Mouse (Mus musculus) embryonic facial prominence, embryonic 14.5 days (tissue): ENCODE data around the gene Tead1. TPM values are rescaled to one million over a fixed set of nuclear protein-coding genes. Genes with fewer than 3 reads are reported as not detected.

Experiments
- ATAC-seq: fragments of 200-750 bp; cut with Nextera tagmentation; 2 replicates; pipeline ENCODE4 v1.8.0; 2017; ENCODE audit warnings: low read depth, moderate number of reproducible peaks, moderate TSS enrichment
- DNase-seq: peaks from one replicate; pipeline ENCODE4 v3.0.0-alpha.2; 2015; ENCODE audit warnings: low spot score
- H3K27ac ChIP-seq: fragments of 300-500 bp; sonication (generic); replicated peaks from 2 replicates; pipeline ENCODE4 v1.5.1; 2014; ENCODE audit warnings: low read depth, mild to moderate bottlenecking, low read length, moderate library complexity
- H3K27me3 ChIP-seq: fragments of 300-500 bp; sonication (generic); replicated peaks from 2 replicates; pipeline ENCODE4 v1.6.1; 2014; ENCODE audit warnings: low read length; ENCODE audit not compliant: control insufficient read depth, insufficient read depth
- H3K36me3 ChIP-seq: fragments of 300-500 bp; sonication (generic); 2 replicates; pipeline ENCODE4 v1.6.1; 2014; ENCODE audit warnings: low read length, mixed read lengths; ENCODE audit not compliant: control insufficient read depth, insufficient read depth
- H3K4me1 ChIP-seq: fragments of 300-500 bp; sonication (generic); 2 replicates; pipeline ENCODE4 v1.6.1; 2014; ENCODE audit warnings: antibody characterized with exemption, low read length; ENCODE audit not compliant: control insufficient read depth, insufficient read depth
- H3K4me2 ChIP-seq: fragments of 300-500 bp; sonication (generic); 2 replicates; pipeline ENCODE4 v1.6.1; 2014; ENCODE audit warnings: low read depth, mild to moderate bottlenecking, low read length, moderate library complexity, mixed read lengths
- H3K4me3 ChIP-seq: fragments of 300-500 bp; sonication (generic); 2 replicates; pipeline ENCODE4 v1.5.1; 2014; ENCODE audit warnings: low read depth, mild to moderate bottlenecking, low read length
- H3K9ac ChIP-seq: fragments of 300-500 bp; sonication (generic); 2 replicates; pipeline ENCODE4 v1.6.1; 2014; ENCODE audit warnings: low read depth, mild to moderate bottlenecking, low read length, moderate library complexity, mixed read lengths
- H3K9me3 ChIP-seq: fragments of 300-500 bp; sonication (generic); 2 replicates; pipeline ENCODE4 v1.6.1; 2016; ENCODE audit warnings: low read length; ENCODE audit not compliant: control insufficient read depth
- WGBS: fragments of 180-500 bp; shearing (Covaris S2); extraction: QIAGEN DNeasy Blood & Tissue Kit; methylation state at CpG from one replicate; pipeline ENCODE4 v1.1.7; 2014; 5-methylcytosine and 5-hydroxymethylcytosine counted together
- polyA plus RNA-seq: library from polyadenylated mRNA; unstranded; fragments of >200 nt; fragmentation: Nextera tagmentation; extraction: Ambion mirVana; gene quantifications from 2 replicates; pipeline ENCODE4 v1.2.1, GENCODE M21; 2014

Tead1 gene
- polyA plus RNA-seq, result 18.0 and 18.2 TPM in 2 replicates

DNA sequence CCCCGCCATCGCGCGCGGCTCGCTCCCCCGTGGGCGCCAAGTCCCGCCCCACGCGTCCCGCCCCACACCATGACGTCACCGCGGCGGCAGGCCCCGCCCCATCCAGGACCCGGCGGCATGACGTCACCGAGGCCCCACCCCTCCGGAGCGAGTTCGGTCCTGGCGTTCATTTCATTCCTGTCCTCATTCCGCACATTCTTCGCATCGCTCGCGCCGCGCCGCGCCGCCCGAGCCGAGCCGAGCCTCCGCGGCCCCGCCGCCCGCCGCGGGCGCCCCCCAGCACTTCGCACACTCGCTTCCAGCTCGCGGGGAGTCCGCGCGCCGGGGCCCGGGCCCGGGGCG lies at the start of gene Tead1:
TSS of gene Tead1 (plus strand) at position 148 of the 342 bp plus-strand sequence.
- Histone ChIP-seq H3K36me3 (no peaks in the 10 kb centered on the region), H3K4me2 (peak within 1 kb of the TSS; percentile 86), H3K9ac (peak within 1 kb of the TSS; percentile 96), H3K4me1 (peaks cover 26% of the 10 kb centered on the region), H3K27me3 (no peaks in the 10 kb centered on the region), H3K9me3 (peaks cover 5% of the 10 kb centered on the region; the same call in 1 of the 2 replicates), H3K27ac (peak within 1 kb of the TSS; percentile 99), H3K4me3 (peak within 1 kb of the TSS; percentile 89)
- DNase-seq (peak; percentile 94), ATAC-seq (peak; percentile 89)
- WGBS, result under 1% methylated on average over 26 of the region's 57 CpGs

DNA sequence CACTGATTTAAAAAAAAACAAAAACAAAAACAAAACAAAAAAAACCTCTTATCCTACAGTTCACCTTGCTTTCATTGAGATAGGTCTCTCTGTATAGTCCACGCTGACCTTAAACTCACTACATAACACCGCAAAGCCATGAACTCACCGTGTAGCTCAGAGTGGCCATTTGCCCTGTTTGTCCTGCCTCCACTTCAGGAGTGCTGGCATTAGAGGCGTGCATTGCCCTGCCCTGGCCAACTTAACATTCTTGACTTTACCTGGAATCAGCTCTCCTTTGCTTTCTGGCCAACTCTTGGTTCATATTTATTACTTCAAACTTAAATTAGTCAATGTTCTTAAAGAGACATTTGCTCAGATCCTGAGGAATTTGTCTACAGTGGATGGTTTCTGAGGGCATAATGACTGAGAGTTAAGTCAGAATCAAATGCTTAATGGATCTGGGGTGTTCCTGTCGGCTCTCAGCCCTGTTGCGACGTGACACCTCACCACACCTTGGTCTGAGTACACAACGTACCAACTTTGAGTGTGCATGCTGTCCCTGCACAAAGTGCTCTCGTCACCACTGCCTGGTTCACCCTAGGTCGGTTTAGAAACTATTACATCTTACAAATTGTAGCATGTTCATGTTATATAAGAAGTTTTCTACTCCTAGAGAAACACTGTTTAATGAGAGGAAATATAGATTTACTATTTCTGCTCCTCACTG lies 44.5 kb upstream of the Tead1 start:
- no peak overlapping the region for H3K4me2 ChIP-seq
- no peaks in the 10 kb centered on the region for H3K9me3 ChIP-seq
- DNase-seq (no peak), ATAC-seq (no peak)
- no peaks in the 10 kb centered on the region for H3K4me1 ChIP-seq
- 83% methylated on average over 10 of the region's 10 CpGs for WGBS
- H3K36me3 ChIP-seq, result no peaks in the 10 kb centered on the region
- no peaks in the 10 kb centered on the region for H3K27me3 ChIP-seq
- H3K27ac ChIP-seq, result no peak overlapping the region
- H3K9ac ChIP-seq, result no peak overlapping the region
- H3K4me3 ChIP-seq, result no peak overlapping the region

DNA sequence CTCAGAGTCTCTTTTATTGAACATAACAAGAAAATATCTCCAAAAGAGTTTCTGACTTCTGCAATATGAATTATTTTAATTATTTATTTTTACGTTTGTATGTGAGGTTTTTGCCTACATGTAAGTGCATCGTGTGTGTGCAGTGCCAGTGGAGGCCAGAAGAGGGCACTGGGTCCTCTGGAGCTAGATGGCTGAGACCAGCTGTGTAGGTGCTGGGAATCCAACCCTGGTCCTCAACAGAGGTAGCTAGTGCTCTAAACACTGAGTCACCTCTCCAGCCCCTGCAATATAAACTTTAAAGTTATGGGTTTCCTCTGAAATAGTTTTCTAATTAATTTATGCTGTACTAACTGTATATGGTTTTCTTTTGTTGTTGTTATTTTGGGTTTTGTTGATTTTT lies 43.2 kb upstream of the Tead1 start:
- no peak for DNase-seq

DNA sequence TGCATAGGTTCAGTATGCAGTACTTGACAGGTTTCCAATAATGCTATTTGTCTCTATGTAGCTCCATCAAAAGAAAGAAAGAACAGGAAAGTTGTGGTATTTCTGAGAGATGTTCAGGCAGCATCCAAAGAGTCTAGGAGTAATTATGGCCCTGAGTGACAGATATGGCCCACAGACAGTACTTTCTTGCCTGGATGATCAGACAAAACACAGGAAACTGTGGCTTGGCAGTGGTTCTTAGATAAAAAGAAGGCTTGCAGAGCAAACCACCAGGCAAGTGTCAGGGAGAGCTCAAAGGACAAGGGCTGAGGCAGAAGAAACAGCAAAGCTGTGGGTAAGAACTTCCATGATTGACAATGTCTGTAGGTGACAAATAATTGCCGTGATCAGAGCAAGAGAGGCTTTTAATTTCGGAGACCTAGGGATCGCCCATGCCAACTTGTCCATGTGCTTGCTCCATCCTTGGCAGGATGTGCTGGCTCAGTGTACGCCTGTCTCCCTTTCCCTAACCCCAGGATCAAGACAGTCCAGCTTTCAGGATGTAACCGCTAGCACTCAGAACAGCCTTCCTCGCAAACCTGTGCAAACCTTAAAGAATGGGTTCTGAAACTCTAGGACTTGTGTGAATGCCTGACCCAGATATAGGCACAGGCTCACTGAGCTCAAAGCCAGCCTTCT lies 35.1 kb upstream of the Tead1 start:
- H3K27me3 ChIP-seq, result no peaks in the 10 kb centered on the region
- DNase-seq (peak; percentile 35), ATAC-seq (no peak)
- WGBS, result 77% methylated on average over 6 of the region's 6 CpGs
- H3K4me2 ChIP-seq, result no peak overlapping the region
- H3K9me3 ChIP-seq, result no peaks in the 10 kb centered on the region
- H3K4me3 ChIP-seq, result no peak overlapping the region
- H3K4me1 ChIP-seq, result 0 out of 2 replicates have a peak, but pooled peaks cover 6% of the 10 kb centered on the region
- no peak overlapping the region for H3K27ac ChIP-seq
- no peaks in the 10 kb centered on the region for H3K36me3 ChIP-seq
- H3K9ac ChIP-seq, result no peak overlapping the region

More for the DNA sequence above, 43.2 kb upstream of the Tead1 start:
- 90% methylated on average over 2 of the region's 2 CpGs for WGBS
- Histone ChIP-seq H3K9me3 (no peaks in the 10 kb centered on the region), H3K9ac (no peak overlapping the region), H3K4me3 (no peak overlapping the region), H3K36me3 (no peaks in the 10 kb centered on the region), H3K4me2 (no peak overlapping the region), H3K27ac (no peak overlapping the region), H3K4me1 (no peaks in the 10 kb centered on the region), H3K27me3 (no peaks in the 10 kb centered on the region)
- no peak for ATAC-seq

DNA sequence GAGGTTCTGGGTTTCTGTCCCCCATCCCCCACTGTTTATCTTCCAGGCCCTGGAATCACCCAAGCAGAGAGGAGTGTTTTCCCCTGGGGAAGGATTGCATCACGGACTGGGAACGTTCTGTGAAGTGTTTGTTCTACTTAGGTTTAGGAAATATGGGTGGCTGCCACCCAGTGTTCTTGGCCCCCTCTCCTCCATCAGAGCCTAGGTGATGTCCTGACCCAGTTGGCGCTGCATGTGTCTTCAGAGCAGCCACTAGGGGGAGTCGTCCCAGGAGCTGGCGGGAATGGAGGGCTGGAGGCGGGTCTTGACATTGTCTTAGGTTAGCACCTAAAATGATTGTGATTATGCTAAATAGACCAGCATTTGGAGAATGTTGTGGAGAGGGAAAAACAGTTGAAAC lies 34.4 kb upstream of the Tead1 start:
- Histone ChIP-seq H3K27ac (no peak overlapping the region), H3K4me3 (no peak overlapping the region), H3K9ac (no peak overlapping the region), H3K4me1 (0 out of 2 replicates have a peak, but pooled peaks cover 6% of the 10 kb centered on the region), H3K36me3 (no peaks in the 10 kb centered on the region), H3K9me3 (no peaks in the 10 kb centered on the region), H3K27me3 (no peaks in the 10 kb centered on the region), H3K4me2 (no peak overlapping the region)
- WGBS, result 79% methylated on average over 6 of the region's 6 CpGs
- ATAC-seq, result no peak
- DNase-seq, result no peak

DNA sequence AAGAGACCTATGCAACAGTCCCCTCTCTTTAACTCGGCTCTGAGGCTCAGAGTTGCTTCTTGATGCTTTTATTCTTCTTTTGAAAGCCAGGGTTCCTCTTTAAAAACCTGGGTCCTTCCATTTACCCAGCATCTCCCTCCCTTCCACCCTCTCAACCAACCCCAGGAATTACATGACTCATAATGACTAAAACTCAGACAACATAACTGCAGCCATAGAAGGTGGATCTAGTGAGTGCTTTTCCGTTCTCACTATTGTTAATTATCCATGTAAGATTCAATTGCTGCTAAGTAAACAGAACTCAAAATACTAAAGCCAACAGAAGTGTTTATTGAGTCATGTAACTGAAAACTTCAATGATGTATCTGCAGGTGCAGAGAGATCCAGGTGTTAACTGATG lies 33.4 kb upstream of the Tead1 start:
- no peaks in the 10 kb centered on the region for H3K36me3 ChIP-seq
- no peaks in the 10 kb centered on the region for H3K27me3 ChIP-seq
- H3K4me3 ChIP-seq, result no peak overlapping the region
- DNase-seq (no peak), ATAC-seq (no peak)
- H3K4me1 ChIP-seq, result 0 out of 2 replicates have a peak, but pooled peaks cover 6% of the 10 kb centered on the region
- WGBS, result 81% methylated on average over 2 of the region's 2 CpGs
- H3K9me3 ChIP-seq, result no peaks in the 10 kb centered on the region
- no peak overlapping the region for H3K27ac ChIP-seq
- H3K4me2 ChIP-seq, result no peak overlapping the region
- H3K9ac ChIP-seq, result no peak overlapping the region

DNA sequence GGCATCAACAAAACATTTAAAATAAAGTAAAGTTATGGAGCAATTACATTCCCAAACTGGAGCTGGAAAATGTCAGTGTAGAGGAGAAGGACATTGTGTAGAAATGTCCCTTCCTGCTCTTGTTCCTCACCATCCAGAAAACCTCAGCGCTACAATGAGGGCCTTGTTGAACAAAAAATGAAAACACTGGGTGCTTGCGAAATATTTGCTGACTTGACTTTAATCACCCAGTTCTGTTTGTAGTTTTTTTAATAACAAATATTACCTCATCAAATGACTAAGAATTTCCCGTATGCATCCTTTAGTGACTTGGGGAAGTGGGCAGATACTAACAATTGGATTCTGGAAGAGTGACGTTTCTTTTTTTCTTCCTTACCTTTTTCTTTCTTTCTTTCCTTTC lies 31.7 kb upstream of the Tead1 start:
- Histone ChIP-seq H3K4me2 (no peak overlapping the region), H3K9ac (no peak overlapping the region), H3K36me3 (no peaks in the 10 kb centered on the region), H3K4me1 (no peaks in the 10 kb centered on the region), H3K4me3 (no peak overlapping the region), H3K27ac (no peak overlapping the region), H3K9me3 (0 out of 2 replicates have a peak, but pooled peaks cover 4% of the 10 kb centered on the region), H3K27me3 (no peaks in the 10 kb centered on the region)
- DNase-seq (no peak), ATAC-seq (no peak)
- 91% methylated on average over 4 of the region's 4 CpGs for WGBS

DNA sequence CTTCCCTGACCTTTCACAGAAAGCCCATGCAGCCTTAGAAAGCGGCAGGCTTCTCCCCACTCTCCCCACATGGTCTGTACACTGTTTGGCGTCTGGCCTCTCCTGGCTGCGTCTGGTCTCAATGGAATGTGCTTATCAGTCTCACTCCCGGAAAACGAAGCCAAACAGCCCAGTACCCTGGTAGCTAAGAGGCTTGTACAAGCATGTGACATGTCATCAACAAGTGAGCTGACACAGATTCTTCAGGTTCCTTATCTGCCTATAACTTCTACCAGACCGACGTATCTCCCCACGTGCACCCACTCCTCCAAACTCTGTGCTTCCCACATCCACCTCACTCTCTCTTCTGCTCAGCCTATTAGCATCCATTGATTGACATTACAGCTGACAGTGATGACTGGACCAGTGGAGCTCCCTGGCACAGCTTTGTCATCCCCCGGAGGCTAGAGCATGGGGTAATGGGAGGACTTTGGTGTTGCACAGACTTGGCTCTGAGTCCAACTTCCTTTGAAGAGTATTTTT lies 22.9 kb upstream of the Tead1 start:
- Histone ChIP-seq H3K4me2 (no peak overlapping the region), H3K9me3 (0 out of 2 replicates have a peak, but pooled peaks cover 4% of the 10 kb centered on the region), H3K27me3 (no peaks in the 10 kb centered on the region), H3K27ac (no peak overlapping the region), H3K9ac (no peak overlapping the region), H3K4me3 (no peak overlapping the region), H3K4me1 (no peaks in the 10 kb centered on the region), H3K36me3 (no peaks in the 10 kb centered on the region)
- peak; percentile 72; the same call in 1 of the 2 replicates for ATAC-seq
- peak; percentile 68 for DNase-seq
- WGBS, result 32% methylated on average over 9 of the region's 9 CpGs
